Mouse (Mus musculus): ENCODE data around the gene Cdh24.

DNA sequence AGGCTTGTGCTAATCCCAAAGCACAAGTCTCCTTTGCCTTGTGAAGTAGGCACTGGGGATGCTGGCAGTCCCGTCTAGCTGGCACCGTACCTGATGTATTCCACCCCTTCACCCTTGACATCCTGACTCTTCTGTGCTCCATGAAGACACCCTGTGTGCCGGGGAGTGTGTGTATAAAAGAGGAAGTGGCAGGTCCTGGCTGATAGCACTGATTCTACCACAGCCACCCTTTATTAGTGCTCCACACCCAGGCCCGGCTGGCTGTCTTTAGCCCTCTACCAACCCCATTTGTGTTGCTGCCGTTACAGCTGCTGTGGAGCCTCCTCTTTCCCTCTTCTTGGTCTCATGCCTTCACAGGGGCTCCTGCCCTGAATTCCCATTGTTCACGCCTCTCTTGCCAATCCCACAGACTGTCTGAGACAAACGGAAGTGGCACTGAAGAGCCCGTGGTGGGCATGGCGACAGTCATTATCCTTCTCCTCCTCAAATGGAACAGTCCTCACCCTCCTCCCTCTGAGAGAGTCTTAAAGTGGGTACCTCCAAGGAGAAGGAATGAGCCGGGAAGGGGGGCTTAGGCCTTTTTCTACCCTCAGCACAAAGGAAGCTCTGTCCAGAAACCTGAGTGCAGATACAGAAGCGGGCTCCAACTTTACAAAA, 10.5 kb downstream of the Cdh24 start:
- no peak for TF ChIP-seq POLR2A (IDR thresholded peaks at IDR 0.05; ENCODE audit: insufficient read depth, low read depth, low read length)
- no peak for TF ChIP-seq CTCF (IDR thresholded peaks at IDR 0.05; ENCODE audit: insufficient read depth, low read depth, low read length)

Data from olfactory bulb, adult 2 months (tissue).